Mouse (Mus musculus): Measurements from ENCODE around the gene Map3k7. TPM values are rescaled to one million over a fixed set of nuclear protein-coding genes. Genes with fewer than 3 reads are reported as not detected.
"Not testable (repeated sequence)": the region's sequence is repeated elsewhere in the genome, so short reads cannot be mapped to it uniquely, and the experiment has no call there.

The Map3k7 gene
- total and polyA plus RNA-seq, 2 experiments from 2014 or later: 18.0 to 30.0 TPM

GRCm38 (mm10) chr4:32010808-32011207 lies 46.9 kb downstream of the Map3k7 start:
- Histone ChIP-seq H3K27ac (ENCODE audit: low read depth) (no peak overlapping the region), H3K27me3 (ENCODE audit: control insufficient read depth, insufficient read depth, low read length) (no peaks in the 10 kb centered on the region), H3K9ac (replicated peaks; ENCODE audit: low read depth, low read length) (no peak overlapping the region), H3K9me3 (replicated peaks; ENCODE audit: control insufficient read depth, low read length) (no peaks in the 10 kb centered on the region), H3K4me1 (ENCODE audit: control insufficient read depth, insufficient read depth) (no peaks in the 10 kb centered on the region), H3K4me3 (ENCODE audit: low read depth, low read length) (no peak overlapping the region), H3K4me2 (ENCODE audit: low read depth, low read length) (no peak overlapping the region), H3K36me3 (replicated peaks; ENCODE audit: control insufficient read depth, insufficient read depth, low read length) (peaks cover 64% of the 10 kb centered on the region)
- TF ChIP-seq CTCF (IDR thresholded peaks at IDR 0.05; ENCODE audit: low read depth) (no peak), EP300 (IDR thresholded peaks at IDR 0.05; ENCODE audit: low read depth) (no peak)
- ATAC-seq (ENCODE audit: insufficient read depth, low read depth) (no peak), DNase-seq (ENCODE audit: low spot score) (no peak)
- WGBS: 93% methylated on average over 5 of the region's 5 CpGs

DNA sequence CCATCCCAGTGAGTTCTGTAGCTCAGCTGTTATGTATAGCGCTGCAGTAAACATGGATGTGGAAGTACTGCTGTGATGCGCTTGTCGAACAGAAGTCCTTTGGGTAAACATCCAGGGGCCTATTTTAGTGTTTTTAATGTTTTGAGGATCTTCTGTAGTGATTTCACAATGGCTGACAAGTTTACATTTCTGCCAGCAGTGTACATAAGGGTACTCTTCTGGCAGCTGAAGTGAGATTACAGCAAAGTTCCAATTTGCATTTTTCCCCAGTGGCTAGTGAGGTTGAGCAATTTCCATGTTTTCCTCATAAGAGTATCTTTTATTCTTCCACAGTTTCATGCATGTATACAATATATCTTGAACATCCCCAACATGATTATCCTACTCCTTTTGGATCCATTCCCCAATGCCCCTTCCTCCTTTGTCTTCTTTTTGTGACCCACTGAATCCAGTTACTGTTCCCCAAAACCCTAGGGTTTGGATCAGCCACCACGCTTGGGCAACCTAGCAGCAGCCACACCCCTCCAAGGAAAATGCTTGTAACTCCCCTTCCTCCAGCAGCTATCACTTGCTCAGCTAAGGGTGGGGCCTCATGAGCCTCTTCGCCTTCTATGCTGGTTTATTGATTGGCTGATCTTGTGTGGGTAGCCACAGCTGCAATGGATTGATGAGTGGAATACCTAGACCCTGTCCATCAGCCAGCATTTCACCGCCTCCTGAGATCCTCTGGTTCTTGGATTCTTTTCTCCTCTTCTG lies 47.5 kb downstream of the Map3k7 start:
- TF ChIP-seq CTCF (IDR thresholded peaks at IDR 0.05; ENCODE audit: low read depth): no peak
- no peak for TF ChIP-seq EP300 (IDR thresholded peaks at IDR 0.05; ENCODE audit: low read depth)
- ATAC-seq (ENCODE audit: insufficient read depth, low read depth) (no peak), DNase-seq (ENCODE audit: low spot score) (no peak)
- 89% methylated on average over 6 of the region's 6 CpGs for WGBS
- Histone ChIP-seq H3K9ac (replicated peaks; ENCODE audit: low read depth, low read length) (no peak overlapping the region), H3K4me3 (ENCODE audit: low read depth, low read length) (no peak overlapping the region), H3K27me3 (ENCODE audit: control insufficient read depth, insufficient read depth, low read length) (no peaks in the 10 kb centered on the region), H3K4me2 (ENCODE audit: low read depth, low read length) (no peak overlapping the region), H3K9me3 (replicated peaks; ENCODE audit: control insufficient read depth, low read length) (no peaks in the 10 kb centered on the region), H3K4me1 (ENCODE audit: control insufficient read depth, insufficient read depth) (no peaks in the 10 kb centered on the region), H3K27ac (ENCODE audit: low read depth) (no peak overlapping the region), H3K36me3 (replicated peaks; ENCODE audit: control insufficient read depth, insufficient read depth, low read length) (peaks cover 70% of the 10 kb centered on the region)

DNA sequence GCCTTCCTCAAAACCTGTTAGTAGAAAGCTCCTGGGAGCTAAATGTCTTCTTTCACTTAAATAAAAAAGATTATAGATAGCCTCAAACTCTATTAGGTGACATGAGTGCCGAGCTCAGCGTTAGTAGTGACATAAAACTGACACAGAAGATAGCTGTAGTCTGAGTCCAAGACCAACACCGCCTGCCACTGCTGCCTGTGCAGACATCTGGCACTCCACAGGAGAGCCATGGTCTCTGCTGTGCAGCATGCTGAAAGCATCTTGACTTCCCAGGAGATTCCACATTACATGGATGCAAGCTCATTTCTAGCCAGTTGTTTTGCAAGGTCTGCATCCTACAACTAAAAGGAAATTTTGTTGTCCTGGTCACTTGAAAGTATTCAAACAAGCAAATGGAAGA lies 57.2 kb downstream of the Map3k7 start:
- no peak for DNase-seq (ENCODE audit: low spot score)
- Histone ChIP-seq H3K27ac (ENCODE audit: low read depth) (no peak overlapping the region), H3K27me3 (ENCODE audit: control insufficient read depth, insufficient read depth, low read length) (no peaks in the 10 kb centered on the region), H3K36me3 (replicated peaks; ENCODE audit: control insufficient read depth, insufficient read depth, low read length) (peaks cover 66% of the 10 kb centered on the region), H3K9me3 (replicated peaks; ENCODE audit: control insufficient read depth, low read length) (no peaks in the 10 kb centered on the region), H3K4me1 (ENCODE audit: control insufficient read depth, insufficient read depth) (no peaks in the 10 kb centered on the region), H3K9ac (replicated peaks; ENCODE audit: low read depth, low read length) (no peak overlapping the region), H3K4me2 (ENCODE audit: low read depth, low read length) (no peak overlapping the region), H3K4me3 (ENCODE audit: low read depth, low read length) (no peak overlapping the region)
- no peak for ATAC-seq (ENCODE audit: insufficient read depth, low read depth)
- no peak for TF ChIP-seq CTCF (IDR thresholded peaks at IDR 0.05; ENCODE audit: low read depth)
- no peak for TF ChIP-seq EP300 (IDR thresholded peaks at IDR 0.05; ENCODE audit: low read depth)
- 55% methylated on average over 3 of the region's 3 CpGs for WGBS

DNA sequence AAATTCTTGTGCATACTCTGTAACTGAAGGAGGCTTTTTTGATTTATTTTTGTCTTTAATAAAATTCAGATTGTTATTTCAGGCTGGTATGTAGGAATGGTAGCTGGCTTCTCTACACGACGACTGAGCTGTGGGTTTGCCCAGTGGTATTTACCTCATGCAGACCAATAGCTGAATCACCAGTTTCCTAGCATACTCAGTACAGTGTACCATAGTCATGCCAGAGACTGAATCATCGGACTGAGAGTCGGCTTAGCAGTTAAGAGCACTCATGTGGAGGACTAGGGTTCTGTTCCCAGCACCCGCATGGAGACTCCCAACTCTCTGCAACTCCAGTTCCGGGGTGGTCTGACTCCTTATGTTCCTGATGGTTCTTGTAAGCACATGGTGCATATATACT lies 58.4 kb downstream of the Map3k7 start:
- Histone ChIP-seq H3K27me3 (ENCODE audit: control insufficient read depth, insufficient read depth, low read length) (no peaks in the 10 kb centered on the region), H3K4me3 (ENCODE audit: low read depth, low read length) (no peak overlapping the region), H3K4me2 (ENCODE audit: low read depth, low read length) (no peak overlapping the region), H3K9ac (replicated peaks; ENCODE audit: low read depth, low read length) (no peak overlapping the region), H3K36me3 (replicated peaks; ENCODE audit: control insufficient read depth, insufficient read depth, low read length) (peaks cover 54% of the 10 kb centered on the region), H3K9me3 (replicated peaks; ENCODE audit: control insufficient read depth, low read length) (no peaks in the 10 kb centered on the region), H3K4me1 (ENCODE audit: control insufficient read depth, insufficient read depth) (no peaks in the 10 kb centered on the region), H3K27ac (ENCODE audit: low read depth) (no peak overlapping the region)
- no peak for ATAC-seq (ENCODE audit: insufficient read depth, low read depth)
- WGBS: 94% methylated on average over 6 of the region's 6 CpGs
- TF ChIP-seq CTCF (IDR thresholded peaks at IDR 0.05; ENCODE audit: low read depth) (no peak), EP300 (IDR thresholded peaks at IDR 0.05; ENCODE audit: low read depth) (no peak)
- DNase-seq (ENCODE audit: low spot score): no peak

GRCm38 (mm10) chr4:32024170-32024569 lies 60.3 kb downstream of the Map3k7 start:
- peaks cover 37% of the 10 kb centered on the region for H3K36me3 ChIP-seq (replicated peaks; ENCODE audit: control insufficient read depth, insufficient read depth, low read length)
- not testable (repeated sequence) for H3K4me3 ChIP-seq (ENCODE audit: low read depth, low read length); H3K4me2 ChIP-seq (ENCODE audit: low read depth, low read length); H3K27me3 ChIP-seq (ENCODE audit: control insufficient read depth, insufficient read depth, low read length); H3K9ac ChIP-seq (replicated peaks; ENCODE audit: low read depth, low read length); DNase-seq (ENCODE audit: low spot score); ATAC-seq (ENCODE audit: insufficient read depth, low read depth); H3K27ac ChIP-seq (ENCODE audit: low read depth); H3K4me1 ChIP-seq (ENCODE audit: control insufficient read depth, insufficient read depth); H3K9me3 ChIP-seq (replicated peaks; ENCODE audit: control insufficient read depth, low read length)
- 75% methylated on average over 2 of the region's 2 CpGs for WGBS

- DNase-seq (ENCODE audit: low spot score): no peak
- no peaks in the 10 kb centered on the region for H3K9me3 ChIP-seq (replicated peaks; ENCODE audit: control insufficient read depth, low read length)
- H3K36me3 ChIP-seq (replicated peaks; ENCODE audit: control insufficient read depth, insufficient read depth, low read length): peaks cover 27% of the 10 kb centered on the region
- no peak overlapping the region for H3K4me3 ChIP-seq (ENCODE audit: low read depth, low read length)
- no peak overlapping the region for H3K27ac ChIP-seq (ENCODE audit: low read depth)
- H3K27me3 ChIP-seq (ENCODE audit: control insufficient read depth, insufficient read depth, low read length): no peaks in the 10 kb centered on the region
- 72% methylated on average over 2 of the region's 2 CpGs for WGBS
- TF ChIP-seq CTCF (IDR thresholded peaks at IDR 0.05; ENCODE audit: low read depth) (no peak), EP300 (IDR thresholded peaks at IDR 0.05; ENCODE audit: low read depth) (no peak)
- H3K9ac ChIP-seq (replicated peaks; ENCODE audit: low read depth, low read length): no peak overlapping the region
- H3K4me2 ChIP-seq (ENCODE audit: low read depth, low read length): no peak overlapping the region
- H3K4me1 ChIP-seq (ENCODE audit: control insufficient read depth, insufficient read depth): no peaks in the 10 kb centered on the region
- no peak for ATAC-seq (ENCODE audit: insufficient read depth, low read depth)
Observed at GRCm38 (mm10) chr4:32025105-32025504, 61.2 kb downstream of the Map3k7 start.

Data from heart, postnatal 0 days (tissue).